Mouse (Mus musculus): Measurements from ENCODE around the gene Rab3a. TPM values are rescaled to one million over a fixed set of nuclear protein-coding genes. Genes with fewer than 3 reads are reported as not detected.

The Rab3a gene
- 12.3 TPM for polyA plus RNA-seq (2014; fragmentation: Illumina TruSeq; extraction: RNeasy Lipid Tissue Mini Kit (QIAGEN cat#74804); ENCODE audit: low read depth, low replicate concordance)

GRCm38 (mm10) chr8:70754043-70754870 lies at the start of gene Rab3a:
TSS of gene Rab3a (plus strand) at chr8:70754679.

GRCm38 (mm10) chr8:70718297-70718696 lies 36.2 kb upstream of the Rab3a start, which contains the start of gene Gm3336:
TSS of gene Gm3336 (plus strand) at chr8:70718543.

GRCm38 (mm10) chr8:70723486-70724210 lies 30.8 kb upstream of the Rab3a start, which contains the start of gene Pde4c:
TSS of gene Pde4c (plus strand) at chr8:70723720.

GRCm38 (mm10) chr8:70760775-70761406 lies 6.4 kb downstream of the Rab3a start, which contains the start of gene Mpv17l2:
TSS of gene Mpv17l2 (minus strand) at chr8:70760946.

GRCm38 (mm10) chr8:70776496-70777444 lies 22.3 kb downstream of the Rab3a start, which contains the start of gene Pik3r2:
TSS of gene Pik3r2 (minus strand) at chr8:70776713.

GRCm38 (mm10) chr8:70804481-70805206 lies 50.2 kb downstream of the Rab3a start, which contains the start of gene Mast3:
TSS of gene Mast3 (minus strand) at chr8:70805054.

GRCm38 (mm10) chr8:70808239-70808638 lies 53.8 kb downstream of the Rab3a start, which contains the start of gene Il12rb1:
TSS of gene Il12rb1 (plus strand) at chr8:70808449.

Other genes starting within 250 kb of the Rab3a start
- gene Rex1bd, start 247.9 kb upstream of the Rab3a start, polyA plus RNA-seq (2014; fragmentation: Illumina TruSeq; extraction: RNeasy Lipid Tissue Mini Kit (QIAGEN cat#74804); ENCODE audit: low read depth, low replicate concordance), result not detected
- 3.9 TPM for gene Uba52, start 243.9 kb upstream of the Rab3a start, polyA plus RNA-seq (2014; fragmentation: Illumina TruSeq; extraction: RNeasy Lipid Tissue Mini Kit (QIAGEN cat#74804); ENCODE audit: low read depth, low replicate concordance)
- gene Fkbp8, start 227.0 kb upstream of the Rab3a start, polyA plus RNA-seq (2014; fragmentation: Illumina TruSeq; extraction: RNeasy Lipid Tissue Mini Kit (QIAGEN cat#74804); ENCODE audit: low read depth, low replicate concordance), result 5.1 TPM
- 8.0 TPM for gene Kxd1, start 226.7 kb upstream of the Rab3a start, polyA plus RNA-seq (2014; fragmentation: Illumina TruSeq; extraction: RNeasy Lipid Tissue Mini Kit (QIAGEN cat#74804); ENCODE audit: low read depth, low replicate concordance)
- 0.58 TPM for gene Ell, start 215.2 kb upstream of the Rab3a start, polyA plus RNA-seq (2014; fragmentation: Illumina TruSeq; extraction: RNeasy Lipid Tissue Mini Kit (QIAGEN cat#74804); ENCODE audit: low read depth, low replicate concordance)
- gene Isyna1, start 160.3 kb upstream of the Rab3a start, polyA plus RNA-seq (2014; fragmentation: Illumina TruSeq; extraction: RNeasy Lipid Tissue Mini Kit (QIAGEN cat#74804); ENCODE audit: low read depth, low replicate concordance), result 0.29 TPM
- gene Ssbp4, start 145.8 kb upstream of the Rab3a start, polyA plus RNA-seq (2014; fragmentation: Illumina TruSeq; extraction: RNeasy Lipid Tissue Mini Kit (QIAGEN cat#74804); ENCODE audit: low read depth, low replicate concordance), result not detected
- not detected for gene Lrrc25, start 138.5 kb upstream of the Rab3a start, polyA plus RNA-seq (2014; fragmentation: Illumina TruSeq; extraction: RNeasy Lipid Tissue Mini Kit (QIAGEN cat#74804); ENCODE audit: low read depth, low replicate concordance)
- not detected for gene Gdf15, start 122.2 kb upstream of the Rab3a start, polyA plus RNA-seq (2014; fragmentation: Illumina TruSeq; extraction: RNeasy Lipid Tissue Mini Kit (QIAGEN cat#74804); ENCODE audit: low read depth, low replicate concordance)
- gene Pgpep1, start 94.3 kb upstream of the Rab3a start, polyA plus RNA-seq (2014; fragmentation: Illumina TruSeq; extraction: RNeasy Lipid Tissue Mini Kit (QIAGEN cat#74804); ENCODE audit: low read depth, low replicate concordance), result 55.2 TPM
- gene Lsm4, start 81.4 kb upstream of the Rab3a start, polyA plus RNA-seq (2014; fragmentation: Illumina TruSeq; extraction: RNeasy Lipid Tissue Mini Kit (QIAGEN cat#74804); ENCODE audit: low read depth, low replicate concordance), result not detected
- gene Jund, start 55.7 kb upstream of the Rab3a start, polyA plus RNA-seq (2014; fragmentation: Illumina TruSeq; extraction: RNeasy Lipid Tissue Mini Kit (QIAGEN cat#74804); ENCODE audit: low read depth, low replicate concordance), result 24.6 TPM
- gene Iqcn, start 51.2 kb upstream of the Rab3a start, polyA plus RNA-seq (2014; fragmentation: Illumina TruSeq; extraction: RNeasy Lipid Tissue Mini Kit (QIAGEN cat#74804); ENCODE audit: low read depth, low replicate concordance), result not detected
- gene Gm3336, start 36.1 kb upstream of the Rab3a start, polyA plus RNA-seq (2014; fragmentation: Illumina TruSeq; extraction: RNeasy Lipid Tissue Mini Kit (QIAGEN cat#74804); ENCODE audit: low read depth, low replicate concordance), result not detected
- gene Pde4c, start 31.0 kb upstream of the Rab3a start, polyA plus RNA-seq (2014; fragmentation: Illumina TruSeq; extraction: RNeasy Lipid Tissue Mini Kit (QIAGEN cat#74804); ENCODE audit: low read depth, low replicate concordance), result not detected
- 2.2 TPM for gene Mpv17l2, start 6.3 kb downstream of the Rab3a start, polyA plus RNA-seq (2014; fragmentation: Illumina TruSeq; extraction: RNeasy Lipid Tissue Mini Kit (QIAGEN cat#74804); ENCODE audit: low read depth, low replicate concordance)
- gene Pik3r2, start 22.0 kb downstream of the Rab3a start, polyA plus RNA-seq (2014; fragmentation: Illumina TruSeq; extraction: RNeasy Lipid Tissue Mini Kit (QIAGEN cat#74804); ENCODE audit: low read depth, low replicate concordance), result 1.9 TPM
- gene Mast3, start 50.4 kb downstream of the Rab3a start, polyA plus RNA-seq (2014; fragmentation: Illumina TruSeq; extraction: RNeasy Lipid Tissue Mini Kit (QIAGEN cat#74804); ENCODE audit: low read depth, low replicate concordance), result 1.5 TPM
- gene Il12rb1, start 53.8 kb downstream of the Rab3a start, polyA plus RNA-seq (2014; fragmentation: Illumina TruSeq; extraction: RNeasy Lipid Tissue Mini Kit (QIAGEN cat#74804); ENCODE audit: low read depth, low replicate concordance), result not detected
- 1.5 TPM for gene Arrdc2, start 85.0 kb downstream of the Rab3a start, polyA plus RNA-seq (2014; fragmentation: Illumina TruSeq; extraction: RNeasy Lipid Tissue Mini Kit (QIAGEN cat#74804); ENCODE audit: low read depth, low replicate concordance)
- gene Kcnn1, start 108.6 kb downstream of the Rab3a start, polyA plus RNA-seq (2014; fragmentation: Illumina TruSeq; extraction: RNeasy Lipid Tissue Mini Kit (QIAGEN cat#74804); ENCODE audit: low read depth, low replicate concordance), result 0.47 TPM
- not detected for gene Ccdc124, start 119.3 kb downstream of the Rab3a start, polyA plus RNA-seq (2014; fragmentation: Illumina TruSeq; extraction: RNeasy Lipid Tissue Mini Kit (QIAGEN cat#74804); ENCODE audit: low read depth, low replicate concordance)
- not detected for gene Slc5a5, start 138.1 kb downstream of the Rab3a start, polyA plus RNA-seq (2014; fragmentation: Illumina TruSeq; extraction: RNeasy Lipid Tissue Mini Kit (QIAGEN cat#74804); ENCODE audit: low read depth, low replicate concordance)
- gene Rpl18a, start 142.7 kb downstream of the Rab3a start, polyA plus RNA-seq (2014; fragmentation: Illumina TruSeq; extraction: RNeasy Lipid Tissue Mini Kit (QIAGEN cat#74804); ENCODE audit: low read depth, low replicate concordance), result 46.7 TPM
- gene Map1s, start 151.3 kb downstream of the Rab3a start, polyA plus RNA-seq (2014; fragmentation: Illumina TruSeq; extraction: RNeasy Lipid Tissue Mini Kit (QIAGEN cat#74804); ENCODE audit: low read depth, low replicate concordance), result 1.6 TPM

Measured in adrenal gland, adult 10 weeks (tissue).